Mouse (Mus musculus) heart, postnatal 0 days (tissue): Measurements from ENCODE around the gene 1700001K19Rik.

Experiments
- CTCF ChIP-seq: IDR thresholded peaks from 2 replicates; pipeline ENCODE4 v1.5.1; 2016; ENCODE audit warnings: antibody characterized with exemption, control low read depth, low read depth
- EP300 ChIP-seq: IDR thresholded peaks from 2 replicates; pipeline ENCODE4 v1.6.1; 2016; ENCODE audit warnings: antibody characterized with exemption, low read depth

DNA sequence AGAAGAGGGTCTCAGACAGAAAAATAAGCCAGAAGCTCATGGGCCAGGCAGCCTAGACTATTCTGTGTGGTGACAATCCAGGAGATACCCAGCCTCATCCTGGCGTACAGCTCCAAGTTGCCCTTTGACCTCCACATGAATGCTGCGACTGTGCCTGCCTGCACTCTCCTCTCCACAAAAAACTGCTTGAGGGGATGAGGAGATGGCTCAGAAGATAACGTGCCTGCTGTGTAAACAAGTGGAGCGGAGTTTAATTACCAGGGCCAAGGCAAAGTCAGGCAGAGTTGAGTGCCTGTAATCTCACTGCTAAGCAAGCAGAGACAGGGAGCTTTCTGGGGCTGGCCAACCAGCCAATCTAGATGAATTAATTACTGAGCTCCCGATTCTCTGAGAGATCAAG, 33.6 kb upstream of the 1700001K19Rik start:
- TF ChIP-seq CTCF (no peak), EP300 (no peak)
